In genomic region chr2:10864451-10864850, GRCm38 (mm10) we compare ENCODE assay signal across 24 mouse cellular contexts.
"Had no signal": no experiment of that assay in that cellular context is flagged by ENCODE, and none has a peak within 500 bp of the region (broad histone marks: within the 10 kb centered on the region; RNA-seq: fewer than 3 reads in every experiment).

No protein-coding gene starts in this region.

- H3K4me2 ChIP-seq: heart, embryonic 12.5 days; hindbrain, embryonic 12.5 days; hindbrain, embryonic 15.5 days; intestine, embryonic 15.5 days; limb, embryonic 13.5 days; limb, embryonic 15.5 days; liver, embryonic 12.5 days had no signal

- H3K4me1 ChIP-seq: heart, embryonic 10.5 days; heart, embryonic 12.5 days; hindbrain, embryonic 10.5 days; hindbrain, embryonic 12.5 days; hindbrain, embryonic 15.5 days; intestine, embryonic 15.5 days; limb, embryonic 13.5 days; limb, embryonic 15.5 days; liver, embryonic 12.5 days had no signal

- H3K27ac ChIP-seq: gastrocnemius, adult 2 months; heart, embryonic 10.5 days; hindbrain, embryonic 10.5 days; hindbrain, embryonic 12.5 days; hindbrain, embryonic 15.5 days; intestine, embryonic 15.5 days; limb, embryonic 13.5 days; limb, embryonic 15.5 days; liver, embryonic 12.5 days had no signal

- H3K9ac ChIP-seq: heart, embryonic 12.5 days; hindbrain, embryonic 12.5 days; hindbrain, embryonic 15.5 days; intestine, embryonic 15.5 days; limb, embryonic 13.5 days; limb, embryonic 15.5 days; liver, embryonic 12.5 days had no signal

- H3K36me3 ChIP-seq: heart, embryonic 10.5 days; heart, embryonic 12.5 days; hindbrain, embryonic 10.5 days; hindbrain, embryonic 12.5 days; hindbrain, embryonic 15.5 days; intestine, embryonic 15.5 days; limb, embryonic 13.5 days; limb, embryonic 15.5 days; liver, embryonic 12.5 days had no signal

- H3K9me3 ChIP-seq: heart, embryonic 10.5 days; heart, embryonic 12.5 days; hindbrain, embryonic 10.5 days; hindbrain, embryonic 12.5 days; hindbrain, embryonic 15.5 days; intestine, embryonic 15.5 days; limb, embryonic 13.5 days; limb, embryonic 15.5 days; liver, embryonic 12.5 days had no signal

- DNase-seq: gastrocnemius, adult 2 months; gastrocnemius, postnatal 10 days; gastrocnemius, postnatal 25 days; heart, adult 18-20 months; heart, postnatal 10 days; heart, postnatal 4 days; kidney, adult 18-20 months; kidney, adult 8-10 months; kidney, postnatal 14 days; kidney, postnatal 36 days; layer of hippocampus, adult 9-11 months; layer of hippocampus, postnatal 36 days; left cerebral cortex, postnatal 4 days had no signal

- H3K27me3 ChIP-seq: heart, embryonic 12.5 days; hindbrain, embryonic 12.5 days; hindbrain, embryonic 15.5 days; intestine, embryonic 15.5 days; limb, embryonic 13.5 days; limb, embryonic 15.5 days; liver, embryonic 12.5 days had no signal

- H3K4me3 ChIP-seq: gastrocnemius, adult 2 months; heart, embryonic 10.5 days; heart, embryonic 12.5 days; hindbrain, embryonic 10.5 days; hindbrain, embryonic 12.5 days; hindbrain, embryonic 15.5 days; intestine, embryonic 15.5 days; limb, embryonic 13.5 days; limb, embryonic 15.5 days; liver, embryonic 12.5 days had no signal

- ATAC-seq: inflammation-experienced regulatory T-cells, adult 6 months; intestine, embryonic 15.5 days; intestine, postnatal 0 days; liver, embryonic 12.5 days had no signal
